Mouse (Mus musculus): ENCODE measurements around the gene Zg16. TPM values are rescaled to one million over a fixed set of nuclear protein-coding genes. Genes with fewer than 3 reads are reported as not detected.
"Not testable (repeated sequence)": the region's sequence is repeated elsewhere in the genome, so short reads cannot be mapped to it uniquely, and the experiment has no call there.

Gene Zg16
- polyA plus RNA-seq, 2 experiments from 2014 or later = 0.81 TPM; not detected in 1

DNA sequence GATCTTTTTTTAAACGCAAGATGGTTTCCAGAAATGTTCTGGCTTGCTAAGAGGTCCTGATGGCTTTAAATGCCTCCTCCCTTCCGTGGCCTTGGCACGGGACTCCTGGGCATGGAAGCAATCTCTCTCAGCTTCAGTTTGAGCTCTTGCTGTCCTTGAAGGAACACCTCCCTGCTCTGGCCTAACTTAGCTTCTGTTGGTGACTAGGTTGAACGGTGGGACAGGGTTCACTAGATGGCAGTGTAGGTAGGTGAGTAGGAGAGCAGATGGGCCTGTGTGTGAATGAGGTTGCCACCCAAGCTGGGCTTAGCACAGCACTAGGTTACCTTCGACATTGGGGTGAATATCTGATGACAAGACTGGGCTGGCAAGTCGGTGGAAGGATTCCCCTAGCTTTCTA, 16.8 kb upstream of the Zg16 start:
- peak; percentile 47 for ATAC-seq

- no peak for ATAC-seq
Measured at GRCm38 (mm10) chr7:127102148-127102547, 15.0 kb upstream of the Zg16 start.

- ATAC-seq = no peak
Measured at GRCm38 (mm10) chr7:127101451-127102016, 14.4 kb upstream of the Zg16 start.

DNA sequence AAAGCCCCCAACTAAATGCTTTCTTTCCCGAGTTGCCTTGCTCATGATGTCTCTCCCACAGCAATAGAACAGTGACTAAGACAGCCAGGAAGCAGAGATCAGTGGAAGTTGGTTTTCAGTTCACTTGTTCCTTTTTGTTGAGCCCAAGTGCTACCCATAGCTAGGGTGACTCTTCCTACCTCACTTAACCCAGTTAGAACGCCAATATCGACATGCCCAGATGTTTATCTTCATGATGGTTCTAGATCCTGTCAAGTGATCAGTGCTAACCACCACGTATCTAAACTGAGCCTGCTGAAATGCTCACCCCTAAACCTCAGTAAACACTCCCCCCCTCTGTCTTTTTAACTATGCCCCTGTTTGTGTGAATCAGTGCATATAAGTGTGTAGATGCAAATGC, 12.4 kb upstream of the Zg16 start:
- ATAC-seq = no peak

GRCm38 (mm10) chr7:127098950-127099349, 11.8 kb upstream of the Zg16 start:
- ATAC-seq = no peak

GRCm38 (mm10) chr7:127098521-127098920, 11.4 kb upstream of the Zg16 start:
- no peak for ATAC-seq

- ATAC-seq = no peak
Measured at GRCm38 (mm10) chr7:127096456-127096855, 9.3 kb upstream of the Zg16 start.

DNA sequence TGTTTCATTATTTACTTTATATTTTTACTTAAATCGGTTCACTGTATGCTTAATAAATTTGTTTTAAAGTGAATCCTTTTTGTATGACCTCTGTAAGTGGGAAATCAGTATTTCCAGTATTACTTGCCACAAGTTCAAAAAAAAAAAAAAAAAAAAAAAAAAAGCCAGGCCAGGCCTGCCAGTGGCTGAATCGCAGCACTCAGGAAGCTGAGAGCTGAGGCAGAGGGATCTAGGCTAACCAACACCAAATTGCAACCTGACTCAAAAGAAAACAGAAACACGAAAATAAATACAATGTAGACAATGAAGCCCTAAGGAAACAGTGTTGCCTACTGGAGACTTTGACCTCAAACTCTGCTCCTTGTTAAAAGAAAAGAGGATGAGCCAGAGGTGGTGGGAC, 6.8 kb upstream of the Zg16 start:
- ATAC-seq = no peak

- ATAC-seq = peak; percentile 94
Measured at GRCm38 (mm10) chr7:127091114-127091896, 4.2 kb upstream of the Zg16 start, which contains the start of gene AI467606. AI467606 (plus strand) TSS chr7:127091359.

DNA sequence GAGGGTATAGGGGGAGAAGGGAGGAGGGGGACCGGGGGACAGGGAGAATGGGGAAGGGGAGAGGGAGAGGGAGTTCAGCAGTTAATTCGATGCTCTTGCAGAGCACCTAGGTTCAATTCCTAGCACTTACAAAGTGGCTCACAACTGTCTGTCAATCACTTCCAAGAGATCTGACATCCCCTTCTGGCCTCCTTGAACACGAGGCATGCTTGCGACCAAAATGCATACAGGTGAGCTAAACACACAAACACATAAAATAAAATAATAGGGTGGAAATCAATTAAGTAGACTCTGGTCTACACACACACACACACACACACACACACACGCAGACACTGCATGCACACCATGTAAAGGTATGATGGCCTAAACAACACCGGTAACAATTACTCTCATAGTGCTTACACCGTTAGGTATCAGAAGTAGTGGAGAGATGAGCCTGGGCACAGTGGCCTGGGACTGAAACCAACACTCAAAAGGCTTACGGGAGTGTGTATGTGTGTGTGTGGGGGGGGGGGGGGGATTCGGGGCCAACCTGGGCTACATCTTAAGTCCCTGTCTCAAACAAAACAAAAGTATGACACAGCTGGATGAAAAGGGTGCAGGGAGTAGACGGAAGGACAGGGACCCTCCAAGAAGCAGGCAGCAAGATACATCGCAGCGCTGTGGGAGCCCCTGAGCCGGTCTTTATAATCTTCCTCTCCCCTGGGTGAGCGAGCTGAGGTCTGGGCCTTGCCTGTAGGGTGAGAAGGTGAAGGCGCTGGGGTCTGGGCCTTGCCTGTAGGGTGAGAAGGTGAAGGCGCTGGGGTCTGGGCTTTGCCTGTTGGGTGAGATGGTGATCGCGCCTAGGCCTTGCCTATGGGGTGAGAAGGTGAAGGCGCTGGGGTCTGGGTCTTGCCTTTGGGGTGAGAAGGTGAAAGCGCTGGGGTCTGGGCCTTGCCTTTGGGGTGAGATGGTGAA, 3.3 kb upstream of the Zg16 start:
- peak; percentile 4 for ATAC-seq

DNA sequence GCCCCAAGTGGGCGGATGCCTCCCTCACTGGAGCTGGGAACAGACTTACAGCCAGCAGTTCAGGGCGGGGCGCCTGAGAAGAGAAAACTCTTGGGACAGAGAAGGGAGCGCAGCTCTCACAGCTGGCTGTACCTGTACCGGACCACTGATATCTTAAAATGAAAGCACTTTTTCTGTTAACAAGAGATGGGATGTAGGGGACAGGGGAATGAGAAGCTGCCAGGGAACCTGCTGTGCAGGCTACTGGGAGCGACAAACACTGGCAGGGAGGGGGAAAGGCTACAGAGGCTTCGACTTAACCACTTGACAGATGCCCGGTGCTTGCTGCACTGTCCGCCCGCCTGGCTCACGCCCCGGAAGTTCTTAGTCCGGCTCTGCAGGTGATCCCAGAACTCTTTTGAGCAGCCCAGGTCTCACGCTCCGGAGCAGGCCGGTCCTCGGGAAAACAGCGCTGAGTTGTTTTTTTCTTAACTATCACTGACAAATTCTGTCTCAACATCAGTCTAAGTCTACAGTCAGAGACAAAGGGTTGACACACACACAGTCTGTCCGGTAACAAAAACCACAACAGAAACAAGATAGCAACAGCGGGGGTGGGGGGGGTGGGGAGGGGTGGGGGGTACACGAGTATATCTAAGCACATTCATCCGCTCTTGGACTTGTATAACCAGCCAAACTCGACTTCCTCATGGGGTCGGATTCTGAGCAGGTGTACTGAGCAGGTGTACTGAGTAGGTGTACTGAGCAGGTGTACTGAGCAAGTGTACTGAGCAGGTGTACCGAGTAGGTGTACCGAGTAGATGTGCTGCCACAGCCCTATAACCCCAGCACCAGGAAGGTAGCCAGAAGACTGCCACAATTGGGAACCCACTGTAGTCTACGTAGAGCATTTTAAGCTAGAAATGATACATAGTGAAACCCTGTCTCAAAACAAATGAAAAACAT, 2.0 kb upstream of the Zg16 start:
- ATAC-seq = peak; percentile 6

GRCm38 (mm10) chr7:127088083-127088482, 955 bp upstream of the Zg16 start:
- no peak for ATAC-seq

DNA sequence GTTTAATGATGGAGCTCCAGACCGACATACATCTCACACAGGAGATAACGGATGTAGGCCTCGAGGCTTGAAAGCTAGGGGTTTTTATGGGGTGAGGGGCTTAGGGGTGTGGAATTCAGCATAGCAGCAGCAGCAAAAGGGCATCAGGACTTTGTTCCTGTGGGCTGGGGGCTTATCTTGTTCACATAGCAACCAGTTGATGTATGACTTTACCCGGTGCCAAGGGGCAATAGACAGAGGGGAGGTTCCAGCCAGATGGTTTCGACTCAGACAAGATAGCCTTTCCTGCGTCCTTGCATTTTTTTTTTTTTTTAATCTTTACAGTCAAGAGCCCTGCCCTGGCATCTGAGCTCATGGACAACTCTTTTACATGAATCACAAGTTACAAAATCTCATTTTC, 1.4 kb downstream of the Zg16 start:
- ATAC-seq = not testable (repeated sequence)

DNA sequence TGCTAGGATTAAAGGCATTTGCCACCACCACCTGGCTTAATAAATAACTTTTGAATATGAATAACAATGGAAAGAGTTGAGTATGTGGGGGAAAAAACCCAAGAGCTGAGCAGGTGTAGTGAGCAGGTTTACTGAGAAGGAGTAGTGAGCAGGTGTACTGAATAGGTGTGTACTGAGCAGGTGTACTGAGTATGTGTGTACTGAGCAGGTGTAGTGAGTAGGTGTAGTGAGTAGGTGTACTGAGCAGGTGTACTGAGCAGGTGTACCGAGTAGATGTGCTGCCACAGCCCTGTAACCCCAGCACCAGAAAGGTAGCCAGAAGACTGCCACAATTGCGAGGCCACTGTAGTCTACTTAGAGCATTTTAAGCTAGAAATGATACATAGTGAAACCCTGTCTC, 2.3 kb downstream of the Zg16 start:
- ATAC-seq = no peak

- ATAC-seq = peak; percentile 75
Measured at GRCm38 (mm10) chr7:127083689-127084088, 3.4 kb downstream of the Zg16 start.

GRCm38 (mm10) chr7:127082995-127083394, 4.1 kb downstream of the Zg16 start:
- peak; percentile 40 for ATAC-seq

DNA sequence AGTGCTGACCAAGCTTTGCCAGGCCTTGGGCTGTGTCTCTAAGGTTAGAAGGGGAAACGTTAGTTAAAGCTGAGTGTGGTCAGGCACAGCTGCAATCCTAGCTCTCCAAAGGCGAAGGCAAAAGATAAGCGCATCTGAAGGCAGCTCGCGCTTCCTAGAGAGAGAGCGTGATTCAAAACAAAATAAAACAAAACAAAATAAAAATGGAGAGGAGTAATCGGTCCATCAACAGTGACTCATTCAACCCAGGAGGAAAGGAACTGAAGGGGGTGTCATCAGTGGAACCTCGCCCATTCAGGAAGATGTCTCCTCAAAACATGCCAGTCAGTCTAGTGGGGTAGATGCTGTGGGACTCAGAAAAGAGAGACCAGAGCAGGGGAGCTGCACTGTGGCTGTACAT, 4.9 kb downstream of the Zg16 start:
- ATAC-seq = peak; percentile 32

GRCm38 (mm10) chr7:127080045-127080444, 7.1 kb downstream of the Zg16 start:
- ATAC-seq = no peak

DNA sequence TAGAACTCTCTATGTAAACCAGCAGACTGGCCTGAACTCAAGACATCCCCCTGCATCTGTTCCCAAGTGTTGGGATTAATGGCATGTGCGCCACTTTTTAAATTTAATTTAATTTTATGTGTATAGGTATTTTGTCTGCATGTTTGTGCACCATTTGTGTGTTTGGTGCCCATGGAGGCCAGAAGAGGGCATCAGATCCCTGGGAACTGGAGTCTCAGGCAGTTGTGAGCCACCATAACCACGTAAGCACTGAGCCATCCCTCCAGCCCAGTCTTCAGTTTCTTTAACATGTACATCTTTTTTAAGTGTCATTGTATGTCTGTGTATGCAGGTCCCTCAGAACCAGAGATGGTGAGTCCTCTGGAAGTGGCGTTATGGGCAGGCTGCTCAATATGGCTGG, 9.4 kb downstream of the Zg16 start:
- no peak for ATAC-seq

DNA sequence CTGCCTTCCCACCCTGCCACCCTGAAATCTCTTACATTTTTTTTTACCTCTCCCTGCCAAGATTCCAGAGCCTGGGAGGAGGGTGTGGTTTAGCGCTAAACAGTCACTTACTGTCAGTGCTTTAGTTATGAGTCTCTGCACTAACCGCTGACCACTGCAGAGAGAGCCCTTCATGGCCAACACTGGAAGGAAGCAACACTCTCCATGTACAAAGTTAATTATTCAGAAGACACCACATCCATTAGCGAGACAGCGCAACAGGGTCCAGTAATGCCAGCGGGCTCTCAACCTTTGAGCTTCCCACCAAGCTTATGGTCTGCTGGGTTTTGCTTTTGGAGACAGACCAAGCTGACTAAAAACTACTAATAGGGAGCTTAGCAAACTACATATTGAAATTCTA, 10.9 kb downstream of the Zg16 start:
- ATAC-seq = no peak

- no peak for ATAC-seq
Measured at GRCm38 (mm10) chr7:127073221-127073620, 13.9 kb downstream of the Zg16 start.

DNA sequence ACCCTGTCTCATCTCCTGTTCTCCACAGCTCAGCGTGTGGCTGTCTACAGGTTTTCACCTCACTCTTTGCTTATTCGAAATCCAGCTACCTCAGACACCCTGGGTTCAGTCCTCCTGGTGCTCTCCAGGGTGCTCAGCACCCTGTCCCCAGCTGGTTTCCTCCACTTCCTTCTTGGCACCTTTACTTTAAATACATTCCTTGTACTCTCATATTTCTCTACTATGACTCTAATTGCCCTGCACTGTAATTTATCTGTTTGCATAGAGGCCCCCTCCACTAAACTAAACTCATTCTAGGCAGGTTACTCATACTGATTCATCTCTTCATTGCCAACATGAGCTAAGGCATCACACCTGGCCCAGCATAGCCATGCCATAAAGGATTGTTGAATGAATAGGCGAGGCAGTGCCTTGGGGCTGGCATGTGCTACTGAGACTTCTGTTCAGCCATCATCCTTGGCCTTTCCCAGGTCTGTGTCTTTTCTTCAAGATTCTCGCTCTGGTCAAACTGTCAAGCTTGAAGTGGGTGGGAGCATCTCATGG, 16.2 kb downstream of the Zg16 start:
- ATAC-seq = no peak
